Mouse (Mus musculus) Patski (cell line): ENCODE results near the gene Csrp2. TPM values are rescaled to one million over a fixed set of nuclear protein-coding genes. Genes with fewer than 3 reads are reported as not detected.

ENCODE experiments used
- ATAC-seq: fragments of 100-300 bp; one replicate; pipeline ENCODE4 v1.8.0; 2021
- CTCF ChIA-PET: fragments of 350-600 bp; sonication (Branson Sonifier 250); formaldehyde crosslinking; loops from one replicate; lab custom pipeline; 2022; ENCODE audit warnings: inconsistent platforms; lab: Charles Lee
- POLR2A ChIA-PET: fragments of 350-600 bp; sonication (Branson Sonifier 250); formaldehyde crosslinking; loops from one replicate; lab custom pipeline; 2022; ENCODE audit warnings: antibody characterized with exemption, inconsistent platforms; lab: Charles Lee
- DNase-seq: peaks from one replicate; pipeline ENCODE4 v3.0.0-alpha.2; 2011; ENCODE audit warnings: low read depth, low spot score
- H3K27me3 ChIP-seq: fragments of 371-371 bp; one replicate; pipeline ENCODE4 v1.5.1; 2021
- CTCF ChIP-seq: fragments of 100-300 bp; IDR thresholded peaks from one replicate; pipeline ENCODE4 v1.5.1; 2021
- in situ Hi-C: fragments of 300-500 bp; cut with MboI; formaldehyde crosslinking; loops from 3 replicates; pipeline ENCODE4 v1.11.1; 2018; ENCODE audit warnings: low pct_unique_long_range_greater_than_20kb, mixed read lengths
- polyA plus RNA-seq: library from polyadenylated mRNA; unstranded; gene quantifications from one replicate; pipeline ENCODE4 v1.2.3, GENCODE M21; 2021

Gene Csrp2
- polyA plus RNA-seq, 1 experiment from 2014 or later: 17.6 TPM

GRCm38 (mm10) chr10:110986682-110987081, 67.1 kb downstream of the Csrp2 start:
- in situ Hi-C loops: no loop called here
- DNase-seq: no peak
- TF ChIP-seq CTCF: no peak
- no peaks in the 10 kb centered on the region for H3K27me3 ChIP-seq
- no peak for ATAC-seq
- ChIA-PET POLR2A (no interaction called here), CTCF (interaction anchor here (2.6 kb wide), 1 partner anchor 11 kb away, joined by 8 read pairs; no protein-coding TSS in a partner anchor)

Other genes with a start within 250 kb of the Csrp2 start
- 3.1 TPM for gene E2f7, start 174.3 kb upstream of the Csrp2 start, polyA plus RNA-seq
- gene Zdhhc17, start 90.4 kb downstream of the Csrp2 start, polyA plus RNA-seq: 20.6 TPM
- 13.1 TPM for gene Osbpl8, start 245.0 kb downstream of the Csrp2 start, polyA plus RNA-seq